Mouse (Mus musculus) heart, adult 2 months (tissue): Measurements from ENCODE around the gene Akr1c12.

ENCODE experiments used
- CTCF ChIP-seq: fragments of 200-600 bp; IDR thresholded peaks from 2 replicates; pipeline ENCODE4 v1.8.1; 2022; ENCODE audit warnings: antibody characterized with exemption, mild to moderate bottlenecking, moderate library complexity
- POLR2A ChIP-seq: fragments of 200-500 bp; IDR thresholded peaks from 2 replicates; pipeline ENCODE4 v1.6.1; 2011; ENCODE audit warnings: mild to moderate bottlenecking, low read depth, low read length, control low read depth; ENCODE audit not compliant: insufficient read depth

GRCm38 (mm10) chr13:4277526-4277925 is 1.7 kb downstream of the Akr1c12 start:
- TF ChIP-seq CTCF (no peak), POLR2A (no peak)
